Mouse (Mus musculus) regulatory T cell (primary cell): ENCODE measurements around the gene Th.

Experiments
- in situ Hi-C: fragments of 300-600 bp; cut with MboI, MseI; formaldehyde crosslinking; loops from one replicate; pipeline ENCODE4 v1.15.1; 2025; ENCODE audit warnings: high pct_unique_total_duplicates

The Th gene

GRCm38 (mm10) chr7:142931028-142931427 lies at the start of gene Th:
Th (minus strand) TSS chr7:142931128.
- in situ Hi-C loops, result loop anchor here (5.0 to 25.0 kb wide), 2 partner anchors 44 to 1144 kb away; partner anchors contain the start of gene Muc5ac

- in situ Hi-C loops, result no loop called here
Observed at GRCm38 (mm10) chr7:142968809-142969511, 38.0 kb upstream of the Th start, which contains the start of gene Ascl2. Ascl2 (minus strand) TSS chr7:142969264.

- in situ Hi-C loops, result no loop called here
Observed at GRCm38 (mm10) chr7:142967884-142968808, 37.2 kb upstream of the Th start.

- in situ Hi-C loops, result no loop called here
Observed at GRCm38 (mm10) chr7:142967414-142967883, 36.5 kb upstream of the Th start.

GRCm38 (mm10) chr7:142959752-142960151 lies 28.8 kb upstream of the Th start:
- in situ Hi-C loops, result no loop called here

- in situ Hi-C loops, result no loop called here
Observed at GRCm38 (mm10) chr7:142958817-142959216, 27.9 kb upstream of the Th start.

GRCm38 (mm10) chr7:142956018-142956417 lies 25.1 kb upstream of the Th start:
- in situ Hi-C loops, result no loop called here

GRCm38 (mm10) chr7:142949568-142949967 lies 18.6 kb upstream of the Th start:
- in situ Hi-C loops, result loop anchor here (25.0 kb wide), 1 partner anchor 1162 kb away; the partner anchor contains the start of gene Muc5ac

- in situ Hi-C loops, result loop anchor here (25.0 kb wide), 1 partner anchor 1150 kb away; the partner anchor contains the start of gene Muc5ac
Observed at GRCm38 (mm10) chr7:142937631-142938030, 6.7 kb upstream of the Th start.

GRCm38 (mm10) chr7:142935708-142936107 lies 4.8 kb upstream of the Th start:
- in situ Hi-C loops, result loop anchor here (25.0 kb wide), 1 partner anchor 1148 kb away; the partner anchor contains the start of gene Muc5ac

GRCm38 (mm10) chr7:142932469-142932868 lies 1.5 kb upstream of the Th start:
- in situ Hi-C loops, result loop anchor here (5.0 to 25.0 kb wide), 2 partner anchors 45 to 1145 kb away; partner anchors contain the start of gene Muc5ac

- in situ Hi-C loops, result loop anchor here (10.0 to 25.0 kb wide), 2 partner anchors 495 to 1142 kb away; partner anchors contain the start of gene Muc5ac
Observed at GRCm38 (mm10) chr7:142929516-142929915, 1.4 kb downstream of the Th start.

- in situ Hi-C loops, result loop anchor here (10.0 to 25.0 kb wide), 2 partner anchors 498 to 1140 kb away; partner anchors contain the start of gene Muc5ac
Observed at GRCm38 (mm10) chr7:142927293-142927692, 3.6 kb downstream of the Th start.

- in situ Hi-C loops, result no loop called here
Observed at GRCm38 (mm10) chr7:142918641-142919628, 12.0 kb downstream of the Th start.

- in situ Hi-C loops, result no loop called here
Observed at GRCm38 (mm10) chr7:142917659-142918058, 13.3 kb downstream of the Th start.

GRCm38 (mm10) chr7:142916178-142916577 lies 14.8 kb downstream of the Th start:
- in situ Hi-C loops, result no loop called here

- in situ Hi-C loops, result no loop called here
Observed at GRCm38 (mm10) chr7:142911682-142912081, 19.2 kb downstream of the Th start.

GRCm38 (mm10) chr7:142910104-142910503 lies 20.8 kb downstream of the Th start:
- in situ Hi-C loops, result no loop called here

- in situ Hi-C loops, result no loop called here
Observed at GRCm38 (mm10) chr7:142909622-142910021, 21.3 kb downstream of the Th start.

- in situ Hi-C loops, result no loop called here
Observed at GRCm38 (mm10) chr7:142905606-142906005, 25.3 kb downstream of the Th start.

- in situ Hi-C loops, result no loop called here
Observed at GRCm38 (mm10) chr7:142904331-142904730, 26.6 kb downstream of the Th start.
